Mouse (Mus musculus) activated CD4-positive, CD25-positive, alpha-beta regulatory T cell, adult 9 weeks (primary cell): ENCODE measurements around the gene Slco2b1. TPM values are rescaled to one million over a fixed set of nuclear protein-coding genes. Genes with fewer than 3 reads are reported as not detected.

Experiments
- polyA plus RNA-seq: library from polyadenylated mRNA; unstranded; fragments of 100-300 nt; shearing (Covaris generic); gene quantifications from one replicate; pipeline ENCODE4 v1.2.1, GENCODE M21; 2017

Slco2b1 gene
- polyA plus RNA-seq, result 0.37 TPM

GRCm38 (mm10) chr7:99711166-99711565 lies at the start of gene Slco2b1:
Gene Slco2b1 (minus strand): TSS chr7:99711340.

GRCm38 (mm10) chr7:99729973-99730372 lies 18.8 kb upstream of the Slco2b1 start, which contains the start of gene Olfr520:
Gene Olfr520 (plus strand): TSS chr7:99730273.

GRCm38 (mm10) chr7:99626376-99627270 lies 84.5 kb downstream of the Slco2b1 start, which contains the start of gene Tpbgl:
Gene Tpbgl (minus strand): TSS chr7:99627103.

Other genes starting within 250 kb of the Slco2b1 start
- not detected for gene Klhl35, start 245.3 kb downstream of the Slco2b1 start, polyA plus RNA-seq
- gene Rps3, start 227.6 kb downstream of the Slco2b1 start, polyA plus RNA-seq, result 1,577 TPM
- 21.6 TPM for gene Arrb1, start 175.9 kb downstream of the Slco2b1 start, polyA plus RNA-seq
- gene Tpbgl, start 84.2 kb downstream of the Slco2b1 start, polyA plus RNA-seq, result not detected
- gene Olfr520, start 18.9 kb upstream of the Slco2b1 start, polyA plus RNA-seq, result not detected
- gene Olfr521, start 52.2 kb upstream of the Slco2b1 start, polyA plus RNA-seq, result not detected
- gene Neu3, start 117.1 kb upstream of the Slco2b1 start, polyA plus RNA-seq, result 35.1 TPM
- not detected for gene Xrra1, start 147.8 kb upstream of the Slco2b1 start, polyA plus RNA-seq
- 502 TPM for gene Spcs2, start 152.1 kb upstream of the Slco2b1 start, polyA plus RNA-seq